In the genomic region with DNA sequence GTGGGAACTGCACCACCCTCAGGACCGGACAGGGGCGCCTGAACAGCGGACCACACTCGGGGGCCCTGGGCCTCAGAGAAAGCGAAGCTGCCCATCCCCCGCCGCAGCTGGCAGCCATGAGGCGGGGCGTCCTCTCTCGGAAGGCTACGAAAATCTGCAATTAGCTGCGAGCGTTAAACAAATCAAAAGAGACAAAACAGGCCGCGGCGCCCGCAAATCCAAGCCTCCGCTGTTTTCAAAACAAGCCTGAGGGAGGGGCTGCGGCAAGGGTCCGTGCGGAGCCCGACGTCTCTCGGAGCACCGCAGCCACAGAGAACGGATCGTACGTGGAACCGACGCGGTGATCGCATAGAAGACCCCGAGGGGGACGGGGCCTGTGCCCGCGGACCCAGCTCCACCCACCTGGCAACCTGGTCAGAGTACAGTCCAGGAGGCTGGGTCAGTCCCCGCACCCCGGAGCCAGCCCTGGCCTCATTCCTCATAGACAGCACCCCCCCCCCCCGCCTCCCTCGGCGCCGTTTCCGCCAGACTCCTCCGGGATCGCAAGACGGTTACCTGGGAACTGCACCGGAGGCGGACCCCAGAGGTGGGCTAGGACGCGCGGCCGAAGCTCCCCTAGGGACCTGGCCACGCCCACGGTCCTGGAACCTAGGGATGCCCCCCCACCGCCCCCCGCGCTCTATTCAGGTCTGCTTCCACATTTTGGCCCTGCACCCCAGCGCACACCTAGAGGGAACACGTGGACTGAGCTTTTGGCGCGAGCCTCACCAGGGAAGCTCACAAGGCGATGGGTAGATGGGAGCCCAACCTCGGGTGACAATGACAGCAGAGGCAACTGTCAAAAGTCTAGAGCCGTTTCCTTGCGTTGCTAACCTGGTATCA, we compare ENCODE assay signal across 9 mouse cellular contexts. TPM values are rescaled to one million over a fixed set of nuclear protein-coding genes. Genes with fewer than 3 reads are reported as not detected.
DNase-seq lines count a peak whose midpoint lies in the region; ATAC-seq and TF ChIP-seq lines count a peak whose summit lies in the region.
"Had no signal": no experiment of that assay in that cellular context is flagged by ENCODE, and none has a peak within 500 bp of the region (broad histone marks: within the 10 kb centered on the region; RNA-seq: fewer than 3 reads in every experiment).

No protein-coding gene starts in this region.

- DNase-seq in gastrocnemius, postnatal 4 days (ENCODE audit: low spot score in 2 of 2): peak; percentile 45 to 61
- no peak for DNase-seq in gastrocnemius, postnatal 36 days
- DNase-seq in ES-E14 (ENCODE audit: low read depth, low spot score) (no peak), liver (peak; percentile 49)
- peak; percentile 46 for DNase-seq in naive thymus-derived CD4-positive, alpha-beta T cell, adult 2 months (ENCODE audit: low read depth)
- DNase-seq in spleen, postnatal 4 days (ENCODE audit: low spot score in 2 of 2): no peak

- WGBS in embryonic facial prominence, embryonic 13.5 days: under 1% methylated on average over 61 of the region's 65 CpGs
- under 1% methylated on average over 51 of the region's 65 CpGs for WGBS in hindbrain, embryonic 16.5 days

- H3K4me1 ChIP-seq in ES-E14 (ENCODE audit: control insufficient read depth in 2 of 2, insufficient read depth in 2 of 2, low read length in 2 of 2, poor library complexity in 1 of 2): peaks cover 2 to 66% of the 10 kb centered on the region in 2 experiments; a peak in 3 of 4 replicates
- peaks cover 98% of the 10 kb centered on the region for H3K4me1 ChIP-seq in embryonic facial prominence, embryonic 13.5 days
- H3K4me1 ChIP-seq in hindbrain, embryonic 16.5 days (ENCODE audit: control insufficient read depth, insufficient read depth, low read depth, low read length): peaks cover 77% of the 10 kb centered on the region

- no peak for ATAC-seq in embryonic facial prominence, embryonic 13.5 days (ENCODE audit: insufficient number of reproducible peaks, insufficient read depth, low FRiP score, low TSS enrichment, low read depth)
- 0 out of 2 replicates have a peak, but pooled peaks have one; percentile 5 for ATAC-seq in hindbrain, embryonic 16.5 days
- ATAC-seq: Patski had no signal

- H3K4me2 ChIP-seq in embryonic facial prominence, embryonic 13.5 days: peak overlapping the region; percentile 99
- peak overlapping the region; percentile 96 for H3K4me2 ChIP-seq in hindbrain, embryonic 16.5 days (ENCODE audit: low read length)

- no peak overlapping the region for H3K27ac ChIP-seq in ES-E14 (ENCODE audit: insufficient read depth, low read depth, low read length, poor library complexity, severe bottlenecking)
- peak overlapping the region; percentile 84 for H3K27ac ChIP-seq in embryonic facial prominence, embryonic 13.5 days
- H3K27ac ChIP-seq in hindbrain, embryonic 16.5 days (ENCODE audit: low read depth, low read length): peak overlapping the region; percentile 80

- no peaks in the 10 kb centered on the region for H3K9me3 ChIP-seq in ES-E14 (ENCODE audit: control insufficient read depth, insufficient read depth, low read depth, low read length)
- no peaks in the 10 kb centered on the region for H3K9me3 ChIP-seq in embryonic facial prominence, embryonic 13.5 days
- no peaks in the 10 kb centered on the region for H3K9me3 ChIP-seq in hindbrain, embryonic 16.5 days (ENCODE audit: control insufficient read depth, low read length)

- peak overlapping the region; percentile 67 to 70 for H3K4me3 ChIP-seq in ES-E14 (ENCODE audit: insufficient read depth in 1 of 2, low read depth in 1 of 2, low read length in 2 of 2, poor library complexity in 1 of 2, severe bottlenecking in 1 of 2)
- H3K4me3 ChIP-seq in embryonic facial prominence, embryonic 13.5 days: peak overlapping the region; percentile 55
- peak overlapping the region; percentile 57 for H3K4me3 ChIP-seq in hindbrain, embryonic 16.5 days (ENCODE audit: low read length)

- H3K36me3 ChIP-seq in ES-E14 (ENCODE audit: control insufficient read depth, insufficient read depth, low read length, poor library complexity, severe bottlenecking): peaks cover 9% of the 10 kb centered on the region; the same call in 1 of the 2 replicates
- H3K36me3 ChIP-seq in embryonic facial prominence, embryonic 13.5 days: peaks cover 8% of the 10 kb centered on the region
- H3K36me3 ChIP-seq in hindbrain, embryonic 16.5 days (ENCODE audit: control insufficient read depth, insufficient read depth, low read length): 0 out of 2 replicates have a peak, but pooled peaks cover 2% of the 10 kb centered on the region

- intact Hi-C loops in gastrocnemius, postnatal 36 days (cut with DNase I): no loop called here

- in situ Hi-C loops in ES-E14 (cut with MboI; ENCODE audit: low sequenced_read_pairs in 2 of 2, unreplicated experiment in 2 of 2): no loop called here

- H3K27me3 ChIP-seq in embryonic facial prominence, embryonic 13.5 days: no peaks in the 10 kb centered on the region
- H3K27me3 ChIP-seq in hindbrain, embryonic 16.5 days (replicated peaks; ENCODE audit: control insufficient read depth, insufficient read depth, low read length): no peaks in the 10 kb centered on the region
- H3K27me3 ChIP-seq: Patski had no signal

- peak overlapping the region; percentile 65 for H3K9ac ChIP-seq in ES-E14 (ENCODE audit: insufficient read depth, low read depth, low read length, poor library complexity, severe bottlenecking)
- peak overlapping the region; percentile 73 for H3K9ac ChIP-seq in embryonic facial prominence, embryonic 13.5 days
- peak overlapping the region; percentile 78 for H3K9ac ChIP-seq in hindbrain, embryonic 16.5 days (ENCODE audit: low read depth, low read length)

TF ChIP-seq in ES-E14, 5 proteins besides CTCF, POLR2A, EP300 and RAD21:
- TF ChIP-seq ZNF384 (IDR thresholded peaks at IDR 0.05; ENCODE audit: low read depth, low read length): no peak
- no peak for TF ChIP-seq ZC3H11A (IDR thresholded peaks at IDR 0.05; ENCODE audit: borderline replicate concordance, low read depth, low read length)
- TF ChIP-seq CHD2 (IDR thresholded peaks at IDR 0.05; ENCODE audit: low read depth, low read length): no peak
- TF ChIP-seq MAFK (IDR thresholded peaks at IDR 0.05; ENCODE audit: insufficient read depth, low read depth, low read length): no peak
- no peak for TF ChIP-seq HCFC1 (IDR thresholded peaks at IDR 0.05; ENCODE audit: borderline replicate concordance, insufficient read depth, low read length)

RNA-seq across cellular contexts. Expression of gene Plxnb2, which starts 7.3 kb away (rescaled TPM):
- 10 to 100 TPM; 81.0 to 84.7 TPM for total RNA-seq in gastrocnemius, postnatal 4 days (2021)
- 1 to 10 TPM; 8.9 to 9.6 TPM for total RNA-seq in gastrocnemius, postnatal 36 days (2021)
- total RNA-seq in ES-E14 (2012; rRNA removed): 116 and 178 TPM in 2 replicates
- 130 and 157 TPM in 2 replicates for polyA plus RNA-seq in embryonic facial prominence, embryonic 13.5 days (2015; fragmentation: Nextera tagmentation; extraction: Ambion mirVana)
- polyA plus RNA-seq in hindbrain, embryonic 16.5 days (2015; fragmentation: Nextera tagmentation; extraction: Ambion mirVana): 85.2 and 106 TPM in 2 replicates

RNA-seq across cellular contexts. Expression of gene Dennd6b, which starts 23.0 kb away (rescaled TPM):
- total RNA-seq in gastrocnemius, postnatal 4 days (2021): 1 to 10 TPM; 7.9 to 9.0 TPM
- total RNA-seq in gastrocnemius, postnatal 36 days (2021): 1 to 10 TPM; 7.6 to 9.0 TPM
- total RNA-seq in ES-E14 (2012; rRNA removed): 14.4 and 24.7 TPM in 2 replicates
- polyA plus RNA-seq in embryonic facial prominence, embryonic 13.5 days (2015; fragmentation: Nextera tagmentation; extraction: Ambion mirVana): 21.3 TPM in 2 replicates
- 86.6 and 93.2 TPM in 2 replicates for polyA plus RNA-seq in hindbrain, embryonic 16.5 days (2015; fragmentation: Nextera tagmentation; extraction: Ambion mirVana)

RNA-seq across cellular contexts. Expression of gene Mapk11, which starts 23.8 kb away (rescaled TPM):
- total RNA-seq in gastrocnemius, postnatal 4 days (2021): 1 to 10 TPM; 3.4 to 4.1 TPM
- total RNA-seq in gastrocnemius, postnatal 36 days (2021): 1 to 10 TPM in 1 of 2 experiments, under 1 TPM in 1; 0.79 to 1.1 TPM
- total RNA-seq in ES-E14 (2012; rRNA removed): 6.6 and 12.7 TPM in 2 replicates
- polyA plus RNA-seq in embryonic facial prominence, embryonic 13.5 days (2015; fragmentation: Nextera tagmentation; extraction: Ambion mirVana): 13.3 and 13.5 TPM in 2 replicates
- 23.7 and 28.3 TPM in 2 replicates for polyA plus RNA-seq in hindbrain, embryonic 16.5 days (2015; fragmentation: Nextera tagmentation; extraction: Ambion mirVana)

RNA-seq across cellular contexts. Expression of gene Mapk12, which starts 32.8 kb away (rescaled TPM):
- total RNA-seq in gastrocnemius, postnatal 4 days (2021): 10 to 100 TPM; 54.4 to 57.3 TPM
- 100 to 1,000 TPM; 131 to 136 TPM for total RNA-seq in gastrocnemius, postnatal 36 days (2021)
- total RNA-seq in ES-E14 (2012; rRNA removed): 8.1 and 10.6 TPM in 2 replicates
- 4.6 and 4.7 TPM in 2 replicates for polyA plus RNA-seq in embryonic facial prominence, embryonic 13.5 days (2015; fragmentation: Nextera tagmentation; extraction: Ambion mirVana)
- 4.1 and 4.4 TPM in 2 replicates for polyA plus RNA-seq in hindbrain, embryonic 16.5 days (2015; fragmentation: Nextera tagmentation; extraction: Ambion mirVana)

RNA-seq across cellular contexts. Expression of gene Ppp6r2, which starts 38.1 kb away (rescaled TPM):
- 10 to 100 TPM; 64.2 to 70.0 TPM for total RNA-seq in gastrocnemius, postnatal 4 days (2021)
- 10 to 100 TPM; 81.0 to 85.9 TPM for total RNA-seq in gastrocnemius, postnatal 36 days (2021)
- 8.6 and 9.2 TPM in 2 replicates for total RNA-seq in ES-E14 (2012; rRNA removed)
- 40.0 and 41.7 TPM in 2 replicates for polyA plus RNA-seq in embryonic facial prominence, embryonic 13.5 days (2015; fragmentation: Nextera tagmentation; extraction: Ambion mirVana)
- polyA plus RNA-seq in hindbrain, embryonic 16.5 days (2015; fragmentation: Nextera tagmentation; extraction: Ambion mirVana): 59.4 and 71.5 TPM in 2 replicates

Comparison
In these comparisons a context has a peak if more than half of its experiments do, and no peak if none do; other contexts are left out.
1. DNase-seq: peak in gastrocnemius, postnatal 4 days (2 of 2), liver (single experiment) and naive thymus-derived CD4-positive, alpha-beta T cell, adult 2 months (single experiment); none in gastrocnemius, postnatal 36 days (0 of 2), ES-E14 (single experiment) and spleen, postnatal 4 days (0 of 2).
2. RNA of gene Plxnb2, which starts 7.3 kb away (total RNA-seq): 116 to 178 TPM in ES-E14 and 81.0 to 84.7 TPM in gastrocnemius, postnatal 4 days; 8.9 to 9.6 TPM in gastrocnemius, postnatal 36 days; every median in the first group is over 4 times any median in the second.
3. Peak in every context shown above with its lines, with median percentiles within 50 percentile points of each other: H3K4me3 ChIP-seq and H3K9ac ChIP-seq.